Mouse (Mus musculus) midbrain, embryonic 14.5 days (tissue): ENCODE data around the gene Dnmbp. TPM values are rescaled to one million over a fixed set of nuclear protein-coding genes. Genes with fewer than 3 reads are reported as not detected.

ENCODE experiments used
- ATAC-seq: fragments of 200-750 bp; cut with Nextera tagmentation; 2 replicates; pipeline ENCODE4 v1.8.0; 2017; ENCODE audit warnings: moderate number of reproducible peaks, moderate library complexity; ENCODE audit not compliant: low FRiP score, low TSS enrichment
- DNase-seq: peaks from one replicate; pipeline ENCODE4 v3.0.0-alpha.2; 2015
- H3K27ac ChIP-seq: fragments of 300-500 bp; sonication (generic); replicated peaks from 2 replicates; pipeline ENCODE4 v1.5.1; 2014; ENCODE audit warnings: mild to moderate bottlenecking, low read depth, low read length, moderate library complexity
- H3K27me3 ChIP-seq: fragments of 300-500 bp; sonication (generic); 2 replicates; pipeline ENCODE4 v1.6.1; 2014; ENCODE audit warnings: low read length, control low read depth, mixed read lengths; ENCODE audit not compliant: control insufficient read depth, insufficient read depth
- H3K36me3 ChIP-seq: fragments of 300-500 bp; sonication (generic); 2 replicates; pipeline ENCODE4 v1.6.1; 2014; ENCODE audit warnings: low read length, control low read depth; ENCODE audit not compliant: control insufficient read depth, insufficient read depth
- H3K4me1 ChIP-seq: fragments of 300-500 bp; sonication (generic); 2 replicates; pipeline ENCODE4 v1.6.1; 2014; ENCODE audit warnings: mild to moderate bottlenecking, antibody characterized with exemption, low read length, control low read depth; ENCODE audit not compliant: control insufficient read depth, insufficient read depth
- H3K4me2 ChIP-seq: fragments of 300-500 bp; sonication (generic); 2 replicates; pipeline ENCODE4 v1.6.1; 2014; ENCODE audit warnings: mild to moderate bottlenecking, low read length, moderate library complexity
- H3K4me3 ChIP-seq: fragments of 300-500 bp; sonication (generic); replicated peaks from 2 replicates; pipeline ENCODE4 v1.5.1; 2014; ENCODE audit warnings: low read depth, low read length
- H3K9ac ChIP-seq: fragments of 300-500 bp; sonication (generic); replicated peaks from 2 replicates; pipeline ENCODE4 v1.6.1; 2014; ENCODE audit warnings: mild to moderate bottlenecking, low read length, moderate library complexity
- H3K9me3 ChIP-seq: fragments of 300-500 bp; sonication (generic); 2 replicates; pipeline ENCODE4 v1.6.1; 2016; ENCODE audit warnings: low read length, control low read depth, mixed read lengths; ENCODE audit not compliant: control insufficient read depth
- WGBS: fragments of 180-500 bp; shearing (Covaris S2); extraction: QIAGEN DNeasy Blood & Tissue Kit; methylation state at CpG from one replicate; pipeline ENCODE4 v1.1.7; 2014; 5-methylcytosine and 5-hydroxymethylcytosine counted together
- polyA plus RNA-seq: library from polyadenylated mRNA; unstranded; fragments of >200 nt; fragmentation: Nextera tagmentation; extraction: Ambion mirVana; gene quantifications from 2 replicates; pipeline ENCODE4 v1.2.1, GENCODE M21; 2014

Dnmbp gene
- polyA plus RNA-seq, 1 experiment from 2014 or later = 8.6 TPM

DNA sequence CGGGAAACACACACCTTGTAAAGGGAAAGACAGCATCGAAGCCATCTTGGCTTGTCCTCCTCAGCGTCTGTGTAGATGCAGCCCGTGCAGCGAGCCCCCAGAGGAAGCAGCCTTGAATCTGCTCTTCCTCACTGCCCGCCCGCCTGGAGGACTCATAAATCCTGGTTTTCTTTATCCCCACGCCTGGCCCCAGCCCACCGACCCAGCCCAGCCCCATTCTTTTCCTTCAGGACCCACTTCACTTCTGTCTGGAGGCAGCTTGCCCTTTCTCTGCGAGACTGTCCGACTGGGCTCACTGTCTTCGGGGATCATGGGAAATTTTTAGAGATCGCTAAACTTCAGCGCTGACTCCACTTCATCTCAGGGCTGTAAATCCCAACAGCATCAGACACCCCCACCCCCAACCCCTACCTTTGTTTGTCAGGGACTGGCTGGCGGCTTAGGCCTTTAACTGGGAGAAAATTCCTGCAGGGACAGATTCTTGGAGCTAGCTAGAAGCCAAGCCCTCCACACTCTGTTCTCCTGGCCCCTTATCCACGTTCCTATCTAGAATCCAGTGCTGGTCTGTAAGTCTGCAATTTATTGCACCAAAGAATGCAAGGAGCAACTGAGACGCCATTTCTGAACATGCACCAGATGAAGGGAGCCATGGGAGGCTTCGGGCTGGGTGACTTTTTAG is 57.0 kb downstream of the Dnmbp start:
- H3K4me2 ChIP-seq = peak overlapping the region; percentile 43
- peak overlapping the region; percentile 20; the same call in 1 of the 2 replicates for H3K27ac ChIP-seq
- no peak for ATAC-seq
- no peak overlapping the region; the same call in 1 of the 2 replicates for H3K4me3 ChIP-seq
- peak overlapping the region; percentile 27; the same call in 1 of the 2 replicates for H3K9ac ChIP-seq
- DNase-seq = peak; percentile 58
- 15% methylated on average over 18 of the region's 18 CpGs for WGBS
- H3K36me3 ChIP-seq = no peaks in the 10 kb centered on the region
- H3K27me3 ChIP-seq = no peaks in the 10 kb centered on the region
- H3K9me3 ChIP-seq = no peaks in the 10 kb centered on the region
- peaks cover 22% of the 10 kb centered on the region; the same call in 1 of the 2 replicates for H3K4me1 ChIP-seq

DNA sequence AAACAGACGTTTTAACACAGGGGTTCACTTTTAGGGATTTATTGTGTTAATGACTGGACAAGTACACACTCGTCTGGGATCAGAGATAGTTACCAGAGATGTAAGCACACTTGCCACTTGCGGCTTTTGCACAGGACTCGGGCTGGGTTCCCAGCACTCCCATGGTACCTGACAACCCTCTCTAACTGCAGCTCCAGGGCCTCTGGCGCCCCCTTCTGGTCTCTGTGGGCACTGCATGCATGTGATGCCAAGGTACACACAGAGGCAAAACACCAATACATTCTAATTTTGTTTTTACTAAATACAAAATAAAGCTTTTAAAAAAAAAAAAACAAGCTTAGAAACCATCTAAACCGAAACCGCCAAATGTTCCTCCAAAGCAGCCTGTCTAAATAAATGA is 58.4 kb downstream of the Dnmbp start:
- Histone ChIP-seq H3K9me3 (no peaks in the 10 kb centered on the region), H3K4me1 (peaks cover 26% of the 10 kb centered on the region; the same call in 1 of the 2 replicates), H3K27me3 (no peaks in the 10 kb centered on the region), H3K4me2 (no peak overlapping the region), H3K27ac (no peak overlapping the region), H3K9ac (no peak overlapping the region), H3K36me3 (no peaks in the 10 kb centered on the region), H3K4me3 (no peak overlapping the region)
- 84% methylated on average over 7 of the region's 7 CpGs for WGBS
- no peak for DNase-seq
- no peak for ATAC-seq

GRCm38 (mm10) chr19:43880420-43880819 is 59.6 kb downstream of the Dnmbp start:
- no peak overlapping the region for H3K4me2 ChIP-seq
- H3K9ac ChIP-seq = no peak overlapping the region
- H3K36me3 ChIP-seq = no peaks in the 10 kb centered on the region
- H3K27me3 ChIP-seq = no peaks in the 10 kb centered on the region
- no peaks in the 10 kb centered on the region for H3K9me3 ChIP-seq
- DNase-seq (no peak), ATAC-seq (no peak)
- H3K4me3 ChIP-seq = no peak overlapping the region
- H3K4me1 ChIP-seq = peaks cover 34% of the 10 kb centered on the region; the same call in 1 of the 2 replicates
- 19% methylated on average over 3 of the region's 3 CpGs for WGBS
- no peak overlapping the region for H3K27ac ChIP-seq

DNA sequence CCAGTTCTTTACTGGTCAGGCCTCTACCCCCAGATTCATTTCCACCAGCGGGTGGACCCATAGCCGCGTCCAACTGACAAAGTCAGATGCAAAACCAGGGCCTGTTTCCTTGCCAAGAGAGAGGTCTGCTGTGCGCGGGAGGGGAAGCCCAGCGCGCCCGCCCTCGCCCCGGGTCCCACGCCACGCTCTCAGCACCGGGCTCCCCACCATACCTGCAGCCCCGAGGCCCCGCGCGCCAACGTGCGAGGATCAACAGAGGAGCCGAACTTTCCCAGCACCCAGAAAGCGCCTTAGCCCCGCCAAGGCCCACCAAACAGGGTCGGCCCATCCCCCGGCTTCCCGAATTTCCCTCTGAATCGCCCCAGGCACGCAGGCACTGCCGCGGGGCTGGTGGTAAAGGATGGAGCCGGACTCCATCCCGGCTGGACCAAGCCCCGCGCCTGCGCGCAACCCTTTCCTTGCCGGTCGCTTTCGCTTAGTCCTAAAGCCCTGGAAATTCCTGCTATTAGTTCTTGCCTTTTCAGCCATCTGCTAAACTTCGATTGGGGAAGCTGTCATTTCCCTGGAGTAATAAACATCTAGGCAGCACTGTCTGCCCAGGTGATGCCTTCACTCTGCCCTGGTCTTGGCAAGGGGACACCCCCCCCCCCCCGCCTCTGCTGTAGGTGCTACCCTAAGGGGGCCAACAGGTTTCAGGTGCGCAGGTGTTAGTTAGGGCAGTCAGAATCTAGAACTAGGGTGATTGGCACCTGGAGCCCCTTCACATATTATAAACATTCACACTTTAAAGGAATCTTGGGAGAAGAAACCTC is 60.4 kb downstream of the Dnmbp start:
- Histone ChIP-seq H3K36me3 (no peaks in the 10 kb centered on the region), H3K4me1 (peaks cover 34% of the 10 kb centered on the region; the same call in 1 of the 2 replicates), H3K9me3 (no peaks in the 10 kb centered on the region), H3K27ac (peak overlapping the region; percentile 85), H3K9ac (peak overlapping the region; percentile 61), H3K27me3 (no peaks in the 10 kb centered on the region), H3K4me2 (peak overlapping the region; percentile 77), H3K4me3 (peak overlapping the region; percentile 61)
- WGBS = 2% methylated on average over 41 of the region's 41 CpGs
- ATAC-seq (peak; percentile 82), DNase-seq (peak; percentile 92)

DNA sequence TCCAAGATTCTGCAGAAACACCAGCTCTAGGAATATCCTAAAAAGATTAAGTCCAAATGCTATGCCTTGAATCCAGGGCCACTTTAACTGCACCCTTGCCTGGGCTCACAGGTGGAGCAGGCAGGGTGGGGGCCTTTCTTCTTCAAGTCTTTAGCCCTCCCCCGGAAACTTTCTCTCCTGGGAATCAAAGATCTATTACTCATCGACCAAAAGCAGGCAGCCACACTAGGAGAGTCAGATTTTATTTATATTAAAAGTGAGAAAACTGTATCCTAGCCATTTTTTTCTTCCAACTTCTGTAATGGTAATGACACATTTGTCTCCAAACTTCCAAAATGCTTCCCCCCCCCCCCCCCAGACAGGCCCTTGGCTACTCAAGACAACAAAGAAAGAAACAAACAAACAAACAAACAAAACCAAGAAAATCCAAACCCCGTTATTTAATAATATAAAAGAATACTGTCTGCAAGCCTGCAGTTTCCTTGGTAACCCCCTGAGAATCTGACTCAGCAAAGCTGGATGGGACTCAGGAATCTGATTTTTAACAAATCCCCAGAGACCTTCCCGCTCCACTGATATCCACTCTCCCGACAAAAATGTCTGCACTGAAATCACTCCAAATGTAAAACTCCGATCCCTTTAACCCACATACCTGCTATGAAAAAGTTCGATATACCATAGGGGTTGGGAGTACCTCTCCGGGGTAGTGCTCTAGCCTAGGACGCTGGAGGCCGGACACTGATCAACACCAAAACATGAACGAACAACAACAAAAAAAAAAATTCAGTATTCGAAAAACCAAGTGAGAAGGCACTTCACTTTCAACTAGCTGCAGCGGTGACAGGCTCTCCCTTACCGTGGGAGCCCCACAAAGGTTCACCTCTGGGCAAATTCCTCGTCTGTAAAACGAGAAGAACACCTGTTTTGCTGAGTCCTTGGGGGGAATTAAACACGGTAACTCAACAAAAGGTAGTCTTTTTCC is 61.6 kb downstream of the Dnmbp start:
- Histone ChIP-seq H3K4me3 (peak overlapping the region; percentile 61), H3K9me3 (no peaks in the 10 kb centered on the region), H3K4me2 (peak overlapping the region; percentile 77), H3K27me3 (no peaks in the 10 kb centered on the region), H3K4me1 (peaks cover 34% of the 10 kb centered on the region; the same call in 1 of the 2 replicates), H3K36me3 (peaks cover 4% of the 10 kb centered on the region; the same call in 1 of the 2 replicates), H3K27ac (peak overlapping the region; percentile 85), H3K9ac (peak overlapping the region; percentile 61)
- 3% methylated on average over 17 of the region's 17 CpGs for WGBS
- peak; percentile 76 for DNase-seq
- no peak for ATAC-seq

DNA sequence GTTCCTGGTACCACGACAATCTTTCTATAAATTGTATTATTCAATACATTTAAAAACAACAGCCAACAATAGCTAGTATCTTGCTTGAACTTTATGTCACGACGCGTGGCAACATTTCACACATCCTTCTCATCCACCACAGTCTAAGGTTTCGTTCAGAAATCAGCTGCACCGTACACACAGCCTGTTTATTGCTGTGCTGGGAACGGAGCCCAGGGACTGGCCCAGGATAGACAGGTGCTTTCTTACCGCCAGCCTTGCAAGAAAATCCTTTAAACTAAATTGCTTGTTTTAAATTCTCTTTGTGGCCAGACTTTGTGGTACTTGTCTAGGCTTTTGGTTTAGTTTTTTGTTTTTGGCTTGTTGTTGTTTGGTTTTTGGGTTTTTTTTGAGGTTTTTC is 62.6 kb downstream of the Dnmbp start:
- ATAC-seq = no peak
- Histone ChIP-seq H3K4me2 (no peak overlapping the region; the same call in 1 of the 2 replicates), H3K36me3 (peaks cover 9% of the 10 kb centered on the region), H3K27ac (no peak overlapping the region), H3K4me3 (no peak overlapping the region), H3K4me1 (peaks cover 30% of the 10 kb centered on the region; the same call in 1 of the 2 replicates), H3K9me3 (no peaks in the 10 kb centered on the region), H3K9ac (no peak overlapping the region), H3K27me3 (no peaks in the 10 kb centered on the region)
- DNase-seq = no peak
- 85% methylated on average over 8 of the region's 8 CpGs for WGBS

DNA sequence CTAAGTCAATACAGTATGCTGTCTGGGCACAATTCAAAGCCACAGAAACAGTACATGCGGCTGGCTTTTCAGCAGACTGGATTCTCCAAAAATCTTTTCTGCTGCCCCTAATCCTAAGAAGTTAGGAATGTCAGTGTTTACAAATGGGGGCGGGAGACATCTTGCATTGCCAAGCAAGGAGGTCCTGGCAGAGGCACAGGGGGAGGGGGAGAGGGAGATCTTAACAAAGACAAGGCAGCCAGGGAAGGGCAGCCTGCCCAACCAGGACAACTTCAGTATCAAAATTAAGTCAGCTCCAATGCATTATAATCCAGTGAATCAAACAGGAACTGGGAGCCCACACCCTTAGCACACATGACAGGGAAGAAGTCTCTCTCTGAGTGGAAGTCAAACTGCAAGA is 64.0 kb downstream of the Dnmbp start:
- peaks cover 30% of the 10 kb centered on the region; the same call in 1 of the 2 replicates for H3K4me1 ChIP-seq
- H3K9me3 ChIP-seq = no peaks in the 10 kb centered on the region
- WGBS = 13% methylated on average over 2 of the region's 2 CpGs
- H3K36me3 ChIP-seq = peaks cover 18% of the 10 kb centered on the region
- no peak overlapping the region for H3K9ac ChIP-seq
- H3K27me3 ChIP-seq = no peaks in the 10 kb centered on the region
- ATAC-seq = no peak
- peak; percentile 68 for DNase-seq
- no peak overlapping the region for H3K4me2 ChIP-seq
- H3K4me3 ChIP-seq = no peak overlapping the region
- no peak overlapping the region for H3K27ac ChIP-seq

DNA sequence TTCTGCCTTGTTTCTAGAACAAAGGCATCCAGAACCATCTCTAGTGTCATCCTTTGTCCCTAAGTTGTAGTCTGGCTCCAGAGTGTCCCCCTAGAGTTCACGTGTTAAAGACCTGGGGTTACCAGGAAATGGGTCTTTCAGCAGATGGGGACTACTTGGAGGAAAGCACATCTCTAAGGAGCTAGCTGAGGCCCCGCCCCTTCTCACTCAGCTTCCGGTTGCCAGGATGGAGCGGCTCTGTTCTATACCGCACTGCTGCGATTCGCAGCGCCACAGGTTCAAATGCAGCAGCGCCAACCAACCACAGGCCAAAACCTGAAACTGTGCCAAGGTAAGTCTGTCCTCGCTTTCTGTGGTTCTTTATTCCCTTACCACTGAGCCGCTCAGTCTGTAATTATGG is 65.6 kb downstream of the Dnmbp start:
- 94% methylated on average over 11 of the region's 11 CpGs for WGBS
- H3K4me2 ChIP-seq = no peak overlapping the region
- peaks cover 33% of the 10 kb centered on the region for H3K36me3 ChIP-seq
- H3K9me3 ChIP-seq = no peaks in the 10 kb centered on the region
- H3K9ac ChIP-seq = no peak overlapping the region
- no peak for ATAC-seq
- H3K4me3 ChIP-seq = no peak overlapping the region
- H3K4me1 ChIP-seq = peaks cover 26% of the 10 kb centered on the region; the same call in 1 of the 2 replicates
- no peak overlapping the region for H3K27ac ChIP-seq
- H3K27me3 ChIP-seq = no peaks in the 10 kb centered on the region
- DNase-seq = no peak
